Mouse (Mus musculus) right cerebral cortex, postnatal 4 days (tissue): Measurements from ENCODE around the gene Kcnc1.

Experiments used
- DNase-seq: peaks from one replicate; pipeline ENCODE4 v3.0.0-alpha.2; 2022

Kcnc1 gene

DNA sequence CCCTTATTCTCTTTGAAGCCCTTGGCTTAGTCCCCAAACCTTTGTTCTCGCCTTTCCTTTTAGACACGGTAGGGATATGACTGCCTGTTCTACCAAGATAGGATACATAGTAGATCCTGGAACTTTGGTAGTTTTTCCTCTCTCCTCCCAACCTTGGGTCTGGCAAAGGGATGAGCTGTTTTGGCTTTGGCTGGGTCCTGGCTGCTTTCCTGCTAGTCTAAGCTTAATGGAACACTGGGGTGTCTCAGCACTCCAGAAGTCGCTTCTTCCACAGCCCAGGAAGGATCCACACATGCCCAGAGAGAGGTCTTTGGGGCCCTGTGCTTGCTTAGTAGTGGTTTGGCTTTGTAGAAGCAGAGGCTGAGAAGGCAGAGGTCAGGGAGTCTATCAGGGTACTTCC lies 27.7 kb downstream of the Kcnc1 start:
- DNase-seq, result no peak

GRCm38 (mm10) chr7:46425012-46425411 lies 28.7 kb downstream of the Kcnc1 start:
- no peak for DNase-seq

DNA sequence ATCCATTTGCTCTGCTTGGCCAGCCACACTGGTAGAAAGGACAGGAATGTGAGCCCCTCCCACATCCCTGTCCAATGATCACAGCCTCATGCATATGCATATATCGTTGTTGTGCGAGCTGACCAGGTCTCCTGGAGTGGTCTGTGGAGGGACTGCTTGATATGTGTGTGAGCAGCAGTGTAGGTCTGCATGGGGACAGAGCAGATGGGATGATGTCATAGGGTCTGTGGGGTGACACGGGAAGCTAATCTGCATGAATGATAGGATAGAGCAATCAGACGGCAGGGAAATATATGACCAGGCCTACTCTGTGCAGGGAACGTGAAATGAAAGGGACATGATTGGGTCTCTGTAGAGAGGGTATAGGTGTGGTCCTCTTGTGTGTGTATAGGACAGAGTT lies 37.6 kb downstream of the Kcnc1 start:
- DNase-seq, result no peak

GRCm38 (mm10) chr7:46435833-46436232 lies 39.5 kb downstream of the Kcnc1 start:
- no peak for DNase-seq

DNA sequence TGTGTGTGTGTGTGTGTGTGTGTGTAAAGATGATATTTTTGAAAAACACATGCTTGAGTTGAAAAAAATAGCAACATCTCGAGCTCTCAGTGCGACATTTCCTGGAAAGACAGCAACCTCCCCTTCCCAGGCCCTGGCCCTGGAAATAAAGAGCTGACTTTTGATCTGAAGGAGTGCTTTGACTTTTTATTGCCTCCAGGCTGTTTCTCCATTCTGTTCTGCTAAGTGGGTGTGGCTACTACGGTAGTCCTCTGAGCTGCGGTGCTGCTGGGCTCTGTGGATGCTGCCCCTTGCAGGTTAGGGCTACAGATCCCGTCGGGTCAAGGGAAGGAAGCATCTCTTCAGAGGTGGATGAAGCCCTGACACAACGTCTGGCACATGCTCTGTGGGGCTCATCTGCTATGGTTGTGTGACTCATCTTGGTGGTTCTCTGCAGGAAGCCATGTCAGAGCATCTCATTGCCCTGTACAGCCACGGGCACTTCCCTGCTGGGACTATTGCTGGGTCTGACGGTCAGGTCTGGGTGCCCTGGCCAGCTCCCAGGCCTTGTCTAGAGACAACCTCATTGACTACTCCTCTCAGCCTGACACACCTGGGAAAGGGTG lies 42.3 kb downstream of the Kcnc1 start:
- DNase-seq, result no peak

- no peak for DNase-seq
Measured at GRCm38 (mm10) chr7:46443163-46443562, 46.9 kb downstream of the Kcnc1 start.

GRCm38 (mm10) chr7:46445896-46446295 lies 49.6 kb downstream of the Kcnc1 start:
- no peak for DNase-seq

GRCm38 (mm10) chr7:46447473-46448165 lies 51.3 kb downstream of the Kcnc1 start:
- no peak for DNase-seq

DNA sequence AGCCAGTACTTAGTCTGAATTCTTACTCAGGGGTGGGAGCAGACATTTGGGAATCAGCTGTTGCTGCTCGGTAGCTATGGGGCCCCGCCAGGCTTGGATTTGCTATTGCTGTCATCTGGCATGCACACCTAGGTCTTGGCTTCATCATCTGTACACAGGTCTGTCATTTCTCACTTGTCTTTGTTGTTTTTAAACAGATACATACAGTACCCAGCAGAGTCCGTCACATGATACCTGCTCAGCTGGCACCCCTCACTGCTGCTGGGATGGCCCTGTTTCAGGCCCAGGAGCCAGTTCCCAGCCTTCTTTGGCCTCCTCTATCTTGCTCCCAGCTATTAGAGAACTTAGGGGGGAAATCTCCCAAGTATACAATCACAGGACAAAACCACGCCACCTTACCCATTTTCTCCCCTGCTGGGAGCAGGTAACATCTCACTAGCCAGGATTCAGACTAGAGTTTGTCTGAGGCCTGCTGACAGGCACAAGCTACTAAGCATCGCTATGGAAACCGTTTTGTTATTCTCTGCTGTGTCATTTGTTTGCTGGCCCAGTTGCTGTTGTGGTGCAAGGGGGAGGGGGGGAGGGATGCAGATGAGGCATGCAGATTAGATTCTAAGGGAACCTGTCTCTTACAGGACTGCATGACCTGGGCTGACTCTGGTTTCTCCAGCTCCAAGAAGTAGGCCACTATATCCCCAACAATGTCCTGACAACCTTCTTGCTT lies 52.8 kb downstream of the Kcnc1 start:
- no peak for DNase-seq

- DNase-seq, result no peak
Measured at GRCm38 (mm10) chr7:46453930-46454679, 57.8 kb downstream of the Kcnc1 start.

GRCm38 (mm10) chr7:46457889-46458288 lies 61.6 kb downstream of the Kcnc1 start:
- no peak for DNase-seq

DNA sequence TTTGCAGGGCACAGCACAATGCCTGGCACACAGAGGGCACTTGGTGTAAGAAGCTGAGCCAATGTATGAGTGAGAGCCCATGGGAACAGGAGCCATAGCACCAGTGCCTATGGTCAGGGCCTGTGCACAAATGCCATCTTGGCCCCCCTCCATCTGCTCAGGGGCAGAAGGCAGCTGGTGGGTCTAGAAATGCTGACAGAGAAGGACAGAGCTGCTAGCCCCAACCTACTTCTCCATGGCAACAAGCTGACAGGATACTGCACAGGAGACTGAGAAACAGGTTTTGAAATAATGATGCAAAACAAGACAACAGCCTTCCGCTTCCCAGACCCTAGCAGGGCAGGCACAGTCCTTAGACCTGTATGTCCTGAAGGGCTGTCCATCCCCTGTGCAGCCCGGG lies 62.9 kb downstream of the Kcnc1 start:
- DNase-seq, result no peak

- no peak for DNase-seq
Measured at GRCm38 (mm10) chr7:46459605-46460245, 63.4 kb downstream of the Kcnc1 start.

DNA sequence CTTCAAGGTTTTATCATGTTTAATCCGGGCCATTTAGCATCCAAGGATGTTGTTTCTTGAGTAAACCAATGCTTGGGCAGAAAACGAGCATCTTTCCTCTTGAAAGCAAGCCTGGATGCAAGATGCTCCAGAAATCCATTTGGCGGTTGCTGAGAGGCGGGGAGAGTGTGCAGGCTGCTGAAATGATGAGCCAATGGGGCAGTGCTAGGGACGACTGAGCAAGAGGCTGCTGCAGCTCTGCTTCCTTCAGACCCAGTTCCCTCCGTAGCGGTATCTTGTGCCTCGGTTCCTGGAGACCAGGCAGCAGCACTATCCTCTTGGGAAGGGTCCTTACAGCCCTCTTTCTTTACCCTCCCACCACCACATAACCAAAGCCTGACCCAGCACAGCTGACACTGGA lies 66.0 kb downstream of the Kcnc1 start:
- no peak for DNase-seq

GRCm38 (mm10) chr7:46463136-46463535 lies 66.8 kb downstream of the Kcnc1 start:
- no peak for DNase-seq

DNA sequence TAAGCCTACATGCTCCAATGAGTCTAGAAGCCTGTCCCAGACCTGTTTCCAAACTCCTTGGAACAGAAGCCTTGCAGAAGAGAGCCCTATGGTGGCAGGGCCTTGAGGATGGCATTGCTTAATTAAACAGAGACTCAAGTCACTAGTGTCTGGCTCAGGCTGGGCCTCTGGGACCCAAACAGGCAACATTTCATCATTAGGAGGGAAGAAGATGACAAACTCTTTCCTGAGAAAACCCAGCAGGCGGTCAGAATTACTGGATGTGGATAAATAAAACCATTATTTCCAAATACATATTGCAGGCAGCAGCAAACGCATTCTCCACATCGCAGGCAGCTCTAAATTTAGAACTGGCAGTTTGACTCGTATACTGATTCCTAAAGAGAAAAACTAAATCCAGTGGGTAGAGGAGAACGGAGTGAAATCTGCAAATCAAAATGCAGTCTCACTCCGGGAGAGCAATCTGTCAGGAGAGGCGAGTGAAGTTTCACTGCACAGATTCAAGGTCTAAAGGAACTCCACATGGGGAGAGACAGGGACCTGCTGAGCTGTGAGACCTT lies 70.2 kb downstream of the Kcnc1 start:
- no peak for DNase-seq

DNA sequence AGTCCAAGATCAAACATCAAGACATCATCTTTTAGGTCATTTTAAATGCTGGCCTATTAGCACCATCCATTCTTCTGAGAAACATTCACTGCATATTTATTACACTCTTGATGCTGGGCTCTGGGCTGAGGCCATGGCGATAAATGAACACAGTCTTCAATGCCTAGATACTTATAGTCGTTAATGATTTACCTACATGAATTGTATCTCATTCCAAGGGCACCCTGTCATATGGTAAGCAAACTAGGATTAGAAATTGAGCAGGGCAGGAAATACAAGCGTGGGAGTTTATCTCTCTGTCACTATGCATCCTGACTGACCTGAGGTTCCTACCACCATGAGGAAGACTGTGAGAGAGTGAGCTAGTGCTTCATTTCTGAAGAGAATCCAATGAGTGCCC lies 73.2 kb downstream of the Kcnc1 start:
- DNase-seq, result no peak

DNA sequence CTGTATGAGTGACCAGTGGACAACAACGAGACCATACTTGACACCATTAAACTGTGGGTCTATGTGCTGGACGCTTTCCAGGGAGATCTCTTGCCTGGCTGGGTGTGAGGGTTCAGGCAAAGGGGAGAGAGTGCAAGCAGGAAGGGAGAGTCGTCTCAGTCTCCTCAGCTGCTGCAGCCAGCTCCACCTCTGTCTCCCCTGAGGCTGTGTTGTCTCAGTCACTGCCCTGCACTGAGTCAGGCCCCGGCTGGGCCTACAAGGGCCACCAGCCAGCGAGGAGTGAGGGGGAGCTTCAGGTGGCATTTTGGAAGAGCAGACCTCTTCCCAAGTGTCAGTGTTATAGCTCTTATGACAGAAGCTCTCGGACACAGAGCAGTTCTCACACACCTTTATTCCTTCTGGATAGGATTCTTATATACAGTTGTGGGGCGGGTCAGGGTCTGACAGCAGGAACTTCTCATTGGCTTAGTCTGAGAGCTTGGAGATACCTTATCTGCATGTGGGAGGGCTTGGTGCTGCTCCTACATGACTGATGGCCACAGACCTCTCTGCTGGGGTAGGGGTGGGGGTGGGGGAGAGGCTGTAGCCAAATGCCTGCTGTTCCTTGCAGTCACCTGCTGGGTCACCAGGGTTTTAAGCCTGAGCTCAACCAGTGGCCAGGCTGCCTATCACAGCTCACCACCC lies 74.9 kb downstream of the Kcnc1 start:
- DNase-seq, result no peak

DNA sequence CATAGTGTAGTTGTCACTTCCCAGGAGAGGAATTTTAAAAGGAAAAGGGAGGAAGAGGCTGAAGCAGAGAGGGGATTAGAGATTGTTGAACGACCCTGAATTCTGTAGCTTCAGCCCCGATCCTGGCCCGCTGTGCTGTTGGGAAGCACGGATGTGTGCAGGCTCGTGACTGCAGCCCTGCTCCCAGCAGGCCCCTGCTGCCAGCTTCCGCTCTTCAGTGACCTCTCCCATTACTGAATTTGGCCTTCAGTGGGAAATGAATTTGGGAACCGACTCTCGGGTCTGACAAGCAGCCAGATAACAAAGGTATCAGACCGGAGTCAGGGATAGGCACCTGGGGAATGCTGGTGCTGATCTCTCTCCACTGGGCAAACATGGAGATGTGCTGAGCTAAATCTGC lies 76.8 kb downstream of the Kcnc1 start:
- no peak for DNase-seq

- DNase-seq, result no peak
Measured at GRCm38 (mm10) chr7:46475464-46475863, 79.2 kb downstream of the Kcnc1 start.

- DNase-seq, result no peak
Measured at GRCm38 (mm10) chr7:46477456-46477855, 81.2 kb downstream of the Kcnc1 start.

GRCm38 (mm10) chr7:46479793-46480192 lies 83.5 kb downstream of the Kcnc1 start:
- no peak for DNase-seq
